Mouse (Mus musculus) kidney, adult 2 months (tissue): ENCODE measurements around the gene Plekha6.

Source experiments
- CTCF ChIP-seq: fragments of 200-500 bp; conservative IDR thresholded peaks from 2 replicates; pipeline ENCODE4 v1.5.1; 2011; ENCODE audit warnings: low read depth, mild to moderate bottlenecking, control low read depth, low read length, moderate library complexity, mixed read lengths; ENCODE audit not compliant: insufficient read depth, insufficient read length
- POLR2A ChIP-seq: fragments of 200-500 bp; IDR thresholded peaks from one replicate; pipeline ENCODE4 v1.6.1; 2011; ENCODE audit warnings: low read depth, low read length, control low read depth

DNA sequence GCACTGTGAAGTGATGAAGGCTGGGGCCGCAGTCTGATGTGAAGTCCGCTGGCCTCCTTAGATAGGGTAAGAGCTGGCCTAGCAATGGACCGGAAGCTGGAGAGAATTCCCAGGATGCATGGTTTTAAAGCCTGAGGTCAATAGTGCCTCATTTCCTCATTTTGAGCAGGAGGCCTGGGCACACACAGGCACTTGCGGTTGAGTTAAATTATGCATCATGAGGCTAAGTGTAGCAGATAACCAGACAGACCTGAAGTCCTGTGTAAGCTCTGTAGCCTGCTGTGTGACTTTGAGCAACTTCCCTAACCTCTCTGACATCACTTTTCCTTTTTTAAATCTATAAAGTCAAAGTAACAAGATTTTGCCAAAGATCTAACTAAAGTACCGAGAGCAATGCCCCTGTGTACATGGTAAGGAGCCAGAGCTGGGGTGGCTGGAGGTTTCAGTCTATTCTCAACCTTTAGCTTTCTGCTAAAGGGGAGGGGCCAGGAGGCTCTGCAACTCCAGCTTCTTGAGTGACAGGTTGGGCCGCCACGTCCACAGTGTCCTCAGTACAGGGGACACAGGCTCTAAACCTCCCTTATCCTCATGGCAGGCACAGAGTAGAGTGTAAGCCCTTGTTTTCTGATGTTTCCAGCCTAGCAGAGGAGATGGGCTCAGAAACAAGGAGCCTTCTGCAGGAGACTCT is 50.8 kb downstream of the Plekha6 start:
- TF ChIP-seq CTCF (no peak), POLR2A (no peak)
